Mouse (Mus musculus) thymus, adult 18-20 months (tissue): ENCODE data around the gene Actl6b.
"Not testable (repeated sequence)": the region's sequence is repeated elsewhere in the genome, so short reads cannot be mapped to it uniquely, and the experiment has no call there.

Experiments
- DNase-seq, 2 experiments: peaks; one replicate each; pipeline ENCODE4 v3.0.0; 2022; ENCODE audit warnings: mixed read lengths in 2 of 2

Gene Actl6b

GRCm38 (mm10) chr5:137607860-137608653 is 54.7 kb downstream of the Actl6b start:
- no peak for DNase-seq

- no peak for DNase-seq
Measured at GRCm38 (mm10) chr5:137608654-137609190, 55.4 kb downstream of the Actl6b start.

GRCm38 (mm10) chr5:137609292-137609691 is 56.0 kb downstream of the Actl6b start:
- no peak for DNase-seq

- DNase-seq: no peak
Measured at GRCm38 (mm10) chr5:137610056-137610455, 56.7 kb downstream of the Actl6b start.

- DNase-seq: no peak
Measured at GRCm38 (mm10) chr5:137610548-137611244, 57.4 kb downstream of the Actl6b start.

- no peak for DNase-seq
Measured at GRCm38 (mm10) chr5:137611245-137611602, 57.9 kb downstream of the Actl6b start.

- no peak for DNase-seq
Measured at GRCm38 (mm10) chr5:137613076-137613475, 59.8 kb downstream of the Actl6b start.

GRCm38 (mm10) chr5:137613550-137613949 is 60.2 kb downstream of the Actl6b start, which contains the start of gene Pcolce:
Gene Pcolce, minus strand, starts transcription at chr5:137613784.
- DNase-seq: no peak

GRCm38 (mm10) chr5:137614921-137615320 is 61.6 kb downstream of the Actl6b start:
- not testable (repeated sequence) for DNase-seq

- DNase-seq: no peak
Measured at GRCm38 (mm10) chr5:137615347-137615746, 62.0 kb downstream of the Actl6b start.
